Mouse (Mus musculus): ENCODE results near the gene Selenos. TPM values are rescaled to one million over a fixed set of nuclear protein-coding genes. Genes with fewer than 3 reads are reported as not detected.

Selenos gene
- total RNA-seq, 2 experiments from 2014 or later = 35.3 to 37.2 TPM

Other genes starting within 250 kb of the Selenos start
- 10 to 100 TPM; 49.3 to 53.8 TPM for gene Pcsk6, start 217.9 kb upstream of the Selenos start, total RNA-seq (2021)
- gene Gm45213, start 36.0 kb upstream of the Selenos start, total RNA-seq (2021) = not detected
- gene Snrpa1, start 20.6 kb upstream of the Selenos start, total RNA-seq (2021) = 10 to 100 TPM; 20.1 to 24.0 TPM
- 10 to 100 TPM; 12.2 to 16.0 TPM for gene Chsy1, start 29.9 kb downstream of the Selenos start, total RNA-seq (2021)

Data from heart, postnatal 36 days (tissue).